11 mouse cellular contexts compared by ENCODE assay signal in the genomic region with DNA sequence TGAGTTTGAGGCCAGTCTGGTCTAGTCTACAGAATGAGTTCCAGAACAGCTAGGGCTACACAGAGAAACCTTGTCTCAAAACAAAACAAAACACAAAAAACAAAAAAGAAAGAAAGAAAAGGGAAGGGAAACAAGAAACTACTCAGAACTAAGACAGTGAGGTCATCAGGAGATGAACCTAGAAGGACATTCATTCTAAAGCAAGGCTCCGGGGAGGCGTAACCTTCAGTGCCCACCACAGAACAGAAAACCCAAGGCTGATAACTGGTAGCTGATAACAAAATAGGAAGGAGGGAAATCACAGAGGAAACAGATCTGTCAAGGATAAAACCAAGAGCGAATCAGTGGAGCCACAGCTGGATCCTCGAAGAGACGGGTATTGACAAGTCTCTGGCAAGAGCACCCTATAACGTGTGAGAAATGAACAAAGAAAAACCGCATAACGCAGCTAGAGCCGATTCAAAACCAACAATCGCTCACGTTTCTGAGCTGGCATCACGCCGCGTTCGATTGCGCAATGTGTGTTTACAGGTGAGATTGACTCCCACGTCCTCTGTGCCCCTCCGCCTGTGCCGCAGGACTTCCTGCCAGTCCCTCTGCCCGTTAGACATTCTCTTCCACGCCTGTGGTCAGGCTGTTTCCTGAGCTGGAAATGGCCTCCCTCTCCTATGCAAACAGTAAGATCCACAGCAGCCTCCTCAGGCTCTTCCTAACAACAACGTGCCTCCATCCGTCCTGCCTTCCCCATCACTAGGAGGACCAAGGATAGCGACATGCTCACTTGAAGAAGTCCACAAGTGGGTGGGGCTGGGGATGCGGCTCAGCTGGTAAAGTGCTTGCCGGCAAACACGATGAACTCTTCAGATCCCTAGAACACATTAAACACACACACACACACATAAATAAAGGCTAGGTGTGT. TPM values are rescaled to one million over a fixed set of nuclear protein-coding genes. Genes with fewer than 3 reads are reported as not detected.
DNase-seq lines count a peak whose midpoint lies in the region; ATAC-seq and TF ChIP-seq lines count a peak whose summit lies in the region.
"Had no signal": no experiment of that assay in that cellular context is flagged by ENCODE, and none has a peak within 500 bp of the region (broad histone marks: within the 10 kb centered on the region; RNA-seq: fewer than 3 reads in every experiment).

No protein-coding gene starts in this region.

- no peak overlapping the region for H3ac ChIP-seq in myocyte (ENCODE audit: control insufficient read depth, insufficient read length)

- no peaks in the 10 kb centered on the region for H3K9me3 ChIP-seq in intestine, postnatal 0 days (ENCODE audit: control insufficient read depth)
- H3K9me3 ChIP-seq in intestine, embryonic 15.5 days: no peaks in the 10 kb centered on the region
- H3K9me3 ChIP-seq in liver, embryonic 15.5 days (replicated peaks): no peaks in the 10 kb centered on the region
- H3K9me3 ChIP-seq: heart, embryonic 10.5 days; kidney, embryonic 15.5 days had no signal

- DNase-seq in gastrocnemius, postnatal 4 days (ENCODE audit: low spot score in 2 of 2): no peak
- DNase-seq in heart, postnatal 36 days: no peak
- DNase-seq in Muller cell, postnatal 12 days (ENCODE audit: inconsistent ontology term): no peak
- DNase-seq: adrenal gland, postnatal 10 days had no signal

- no peak for TF ChIP-seq POLR2A in myocyte (IDR thresholded peaks at IDR 0.05; ENCODE audit: insufficient read length, low read depth)

- no peaks in the 10 kb centered on the region for H3K36me3 ChIP-seq in intestine, postnatal 0 days (ENCODE audit: control insufficient read depth, insufficient read depth)
- no peaks in the 10 kb centered on the region for H3K36me3 ChIP-seq in intestine, embryonic 15.5 days
- H3K36me3 ChIP-seq in liver, embryonic 15.5 days (replicated peaks): no peaks in the 10 kb centered on the region
- H3K36me3 ChIP-seq in myocyte (ENCODE audit: control insufficient read depth, insufficient read depth): no peaks in the 10 kb centered on the region
- H3K36me3 ChIP-seq: heart, embryonic 10.5 days; kidney, embryonic 15.5 days had no signal

- 43% methylated on average over 27 of the region's 27 CpGs for WGBS in intestine, postnatal 0 days
- WGBS in intestine, embryonic 15.5 days: 47% methylated on average over 27 of the region's 27 CpGs
- 9% methylated on average over 27 of the region's 27 CpGs for WGBS in liver, embryonic 15.5 days (ENCODE audit: insufficient replicate concordance)

- H3K27me3 ChIP-seq in intestine, postnatal 0 days (replicated peaks; ENCODE audit: control insufficient read depth, insufficient read depth, low read length): no peaks in the 10 kb centered on the region
- H3K27me3 ChIP-seq in intestine, embryonic 15.5 days (replicated peaks): 0 out of 2 replicates have a peak, but pooled peaks cover 6% of the 10 kb centered on the region
- H3K27me3 ChIP-seq in liver, embryonic 15.5 days: peaks cover 30% of the 10 kb centered on the region
- peaks cover 44% of the 10 kb centered on the region for H3K27me3 ChIP-seq in myocyte (ENCODE audit: control insufficient read depth, insufficient read depth, insufficient read length)

- no peaks in the 10 kb centered on the region for H3K4me1 ChIP-seq in intestine, postnatal 0 days (replicated peaks; ENCODE audit: control insufficient read depth, insufficient read depth, low read length)
- H3K4me1 ChIP-seq in intestine, embryonic 15.5 days (replicated peaks): peaks cover 2% of the 10 kb centered on the region; the same call in 1 of the 2 replicates
- no peaks in the 10 kb centered on the region for H3K4me1 ChIP-seq in liver, embryonic 15.5 days (replicated peaks)
- H3K4me1 ChIP-seq: kidney, embryonic 15.5 days had no signal

- peak overlapping the region; percentile 14; the same call in 1 of the 2 replicates for H3K4me2 ChIP-seq in intestine, postnatal 0 days (replicated peaks; ENCODE audit: low read depth)
- no peak overlapping the region for H3K4me2 ChIP-seq in intestine, embryonic 15.5 days (replicated peaks)
- peak overlapping the region; percentile 25 for H3K4me2 ChIP-seq in liver, embryonic 15.5 days
- no peak overlapping the region for H3K4me2 ChIP-seq in myocyte (ENCODE audit: low read depth)
- H3K4me2 ChIP-seq: kidney, embryonic 15.5 days had no signal

- no peak overlapping the region for H3K4me3 ChIP-seq in intestine, postnatal 0 days (ENCODE audit: low read depth, low read length)
- no peak overlapping the region for H3K4me3 ChIP-seq in intestine, embryonic 15.5 days (replicated peaks)
- H3K4me3 ChIP-seq in liver, embryonic 15.5 days (replicated peaks): no peak overlapping the region
- no peak overlapping the region for H3K4me3 ChIP-seq in myocyte
- H3K4me3 ChIP-seq: heart, embryonic 10.5 days; kidney, embryonic 15.5 days had no signal

- no peaks in the 10 kb centered on the region for H3K79me2 ChIP-seq in myocyte (ENCODE audit: control insufficient read depth, insufficient read depth)

- TF ChIP-seq CTCF in intestine, postnatal 0 days (IDR thresholded peaks at IDR 0.05; ENCODE audit: low read depth): no peak

- no peak for ATAC-seq in intestine, postnatal 0 days
- no peak for ATAC-seq in intestine, embryonic 15.5 days
- peak; percentile 91 for ATAC-seq in CD4-positive, CD25-positive, alpha-beta regulatory T cell, adult 4 months
- ATAC-seq in liver, embryonic 15.5 days (ENCODE audit: insufficient read depth): no peak

- intact Hi-C loops in heart, postnatal 36 days (cut with DNase I): no loop called here

- H3K9ac ChIP-seq in intestine, postnatal 0 days (ENCODE audit: low read depth, low read length): no peak overlapping the region
- no peak overlapping the region for H3K9ac ChIP-seq in intestine, embryonic 15.5 days
- H3K9ac ChIP-seq in liver, embryonic 15.5 days: no peak overlapping the region
- H3K9ac ChIP-seq: kidney, embryonic 15.5 days had no signal

- H3K27ac ChIP-seq in intestine, postnatal 0 days (ENCODE audit: low read depth, low read length): no peak overlapping the region
- no peak overlapping the region for H3K27ac ChIP-seq in intestine, embryonic 15.5 days
- no peak overlapping the region for H3K27ac ChIP-seq in liver, embryonic 15.5 days (replicated peaks)
- H3K27ac ChIP-seq: heart, embryonic 10.5 days; kidney, embryonic 15.5 days had no signal

TF ChIP-seq in myocyte, 11 proteins besides CTCF, POLR2A, EP300 and RAD21:
- TF ChIP-seq SRF (IDR thresholded peaks at IDR 0.05; ENCODE audit: control insufficient read depth, insufficient read length, low read depth) (no peak), CEBPB (IDR thresholded peaks at IDR 0.05; ENCODE audit: insufficient read depth, poor library complexity, severe bottlenecking) (peak; percentile 69), USF1 (IDR thresholded peaks at IDR 0.05; ENCODE audit: low read depth) (no peak), E2F4 (IDR thresholded peaks at IDR 0.05; ENCODE audit: insufficient read depth) (no peak)
TF ChIP-seq in myocyte: peak in this region for 1.

RNA-seq across cellular contexts. Expression of a gene that starts 13.4 kb away (rescaled TPM):
- 58.5 and 65.6 TPM in 2 replicates for polyA plus RNA-seq in intestine, postnatal 0 days (2015; fragmentation: Nextera tagmentation; extraction: Ambion mirVana)
- 56.3 and 61.7 TPM in 2 replicates for polyA plus RNA-seq in intestine, embryonic 15.5 days (2015; fragmentation: Nextera tagmentation; extraction: Ambion mirVana)
- polyA plus RNA-seq in CD4-positive, CD25-positive, alpha-beta regulatory T cell, adult 4 months (2017; shearing (Covaris generic)): 10 to 100 TPM; 81.9 to 88.8 TPM
- polyA plus RNA-seq in liver, embryonic 15.5 days (2015; fragmentation: Nextera tagmentation; extraction: Ambion mirVana): 16.0 TPM in 2 replicates
- polyA plus RNA-seq in myocyte (2012; fragmentation: generic; extraction: Trizol): 33.7 TPM
- total RNA-seq in gastrocnemius, postnatal 4 days (2021): 10 to 100 TPM; 33.4 to 41.0 TPM
- 10 to 100 TPM; 43.6 to 46.5 TPM for total RNA-seq in heart, postnatal 36 days (2021)

RNA-seq across cellular contexts. Expression of a gene that starts 42.8 kb away (rescaled TPM):
- 1.1 and 1.2 TPM in 2 replicates for polyA plus RNA-seq in intestine, postnatal 0 days (2015; fragmentation: Nextera tagmentation; extraction: Ambion mirVana)
- polyA plus RNA-seq in intestine, embryonic 15.5 days (2015; fragmentation: Nextera tagmentation; extraction: Ambion mirVana): 3.7 and 3.8 TPM in 2 replicates
- polyA plus RNA-seq in CD4-positive, CD25-positive, alpha-beta regulatory T cell, adult 4 months (2017; shearing (Covaris generic)): 1 to 10 TPM in 1 of 2 experiments, under 1 TPM in 1; 0.22 to 1.1 TPM
- 12.1 and 12.8 TPM in 2 replicates for polyA plus RNA-seq in liver, embryonic 15.5 days (2015; fragmentation: Nextera tagmentation; extraction: Ambion mirVana)
- not detected for polyA plus RNA-seq in myocyte (2012; fragmentation: generic; extraction: Trizol)
- total RNA-seq in gastrocnemius, postnatal 4 days (2021): 1 to 10 TPM; 2.5 to 4.2 TPM
- total RNA-seq in heart, postnatal 36 days (2021): 1 to 10 TPM; 2.3 to 4.4 TPM

RNA-seq across cellular contexts. Expression of a gene that starts 46.7 kb away (rescaled TPM):
- polyA plus RNA-seq in intestine, postnatal 0 days (2015; fragmentation: Nextera tagmentation; extraction: Ambion mirVana): 32.1 and 32.7 TPM in 2 replicates
- polyA plus RNA-seq in intestine, embryonic 15.5 days (2015; fragmentation: Nextera tagmentation; extraction: Ambion mirVana): 64.0 and 66.7 TPM in 2 replicates
- polyA plus RNA-seq in CD4-positive, CD25-positive, alpha-beta regulatory T cell, adult 4 months (2017; shearing (Covaris generic)): 10 to 100 TPM; 75.7 to 97.2 TPM
- 22.0 and 25.7 TPM in 2 replicates for polyA plus RNA-seq in liver, embryonic 15.5 days (2015; fragmentation: Nextera tagmentation; extraction: Ambion mirVana)
- 172 TPM for polyA plus RNA-seq in myocyte (2012; fragmentation: generic; extraction: Trizol)
- total RNA-seq in gastrocnemius, postnatal 4 days (2021): 10 to 100 TPM; 50.3 to 53.5 TPM
- total RNA-seq in heart, postnatal 36 days (2021): 10 to 100 TPM; 42.3 to 42.8 TPM

Comparison
In these comparisons a context has a peak if more than half of its experiments do, and no peak if none do; other contexts are left out.
1. H3K4me2 ChIP-seq: peak in intestine, postnatal 0 days (single experiment) and liver, embryonic 15.5 days (single experiment); none in intestine, embryonic 15.5 days (single experiment) and myocyte (single experiment).